Mouse (Mus musculus): Measurements from ENCODE around the gene Spata20. TPM values are rescaled to one million over a fixed set of nuclear protein-coding genes. Genes with fewer than 3 reads are reported as not detected.

The Spata20 gene
- polyA plus RNA-seq, 1 experiment from 2014 or later: 0.38 TPM

DNA sequence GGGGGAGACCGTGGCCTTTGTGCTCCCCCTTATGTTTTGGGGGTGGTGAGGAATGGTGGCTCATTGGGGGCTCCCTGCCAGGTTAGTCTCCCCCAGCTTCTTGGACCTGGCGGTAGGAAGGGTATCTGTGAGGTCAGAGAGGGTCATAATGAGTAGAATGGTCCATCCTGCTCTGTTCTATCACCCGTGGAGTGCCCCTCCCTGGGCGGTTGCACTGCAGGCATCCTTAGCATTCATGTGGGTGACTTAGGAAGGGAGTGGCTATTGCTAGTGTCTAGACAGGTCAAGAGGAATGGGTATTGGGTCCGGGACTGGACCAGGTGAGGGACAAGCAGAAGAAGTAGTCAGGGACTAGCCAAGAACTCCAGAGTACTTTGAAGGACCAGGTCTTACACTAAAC, 756 bp downstream of the Spata20 start:
- no peaks in the 10 kb centered on the region for H3K27me3 ChIP-seq (replicated peaks; ENCODE audit: control insufficient read depth, insufficient read depth, low read length)
- no peaks in the 10 kb centered on the region for H3K36me3 ChIP-seq (ENCODE audit: control insufficient read depth, insufficient read depth)
- 90% methylated on average over 5 of the region's 5 CpGs for WGBS
- ATAC-seq: no peak
- no peak overlapping the region for H3K4me2 ChIP-seq (ENCODE audit: low read length)
- H3K4me1 ChIP-seq (replicated peaks; ENCODE audit: control insufficient read depth, insufficient read depth, low read length): no peaks in the 10 kb centered on the region
- no peak overlapping the region for H3K4me3 ChIP-seq (replicated peaks; ENCODE audit: low read length)
- no peak overlapping the region for H3K9ac ChIP-seq (replicated peaks; ENCODE audit: low read depth, low read length)
- H3K9me3 ChIP-seq (ENCODE audit: control insufficient read depth, low read length): no peaks in the 10 kb centered on the region
- H3K27ac ChIP-seq (ENCODE audit: low read length): no peak overlapping the region

DNA sequence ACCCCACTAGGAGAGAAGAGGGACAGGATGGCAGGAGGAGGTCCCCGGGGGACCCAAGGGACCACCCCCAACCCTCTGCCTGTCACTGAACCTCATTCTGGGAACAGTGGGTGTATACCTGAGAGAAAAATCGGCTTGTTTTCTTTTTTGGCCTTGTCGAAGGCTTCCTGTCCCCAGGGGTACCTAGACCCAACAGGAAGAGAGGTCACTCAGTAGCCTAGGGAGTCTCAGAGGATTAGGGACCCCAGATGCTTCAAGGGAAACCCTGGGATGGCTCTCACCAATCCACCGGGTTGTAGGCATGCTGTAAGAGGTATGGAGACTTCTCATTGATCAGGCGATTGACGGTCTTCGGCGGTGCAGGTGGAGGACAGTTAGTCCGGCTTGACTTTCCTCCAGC, 1.3 kb downstream of the Spata20 start:
- WGBS: 88% methylated on average over 9 of the region's 9 CpGs
- Histone ChIP-seq H3K9me3 (ENCODE audit: control insufficient read depth, low read length) (no peaks in the 10 kb centered on the region), H3K4me1 (replicated peaks; ENCODE audit: control insufficient read depth, insufficient read depth, low read length) (no peaks in the 10 kb centered on the region), H3K4me3 (replicated peaks; ENCODE audit: low read length) (no peak overlapping the region), H3K36me3 (ENCODE audit: control insufficient read depth, insufficient read depth) (no peaks in the 10 kb centered on the region), H3K27me3 (replicated peaks; ENCODE audit: control insufficient read depth, insufficient read depth, low read length) (no peaks in the 10 kb centered on the region), H3K4me2 (ENCODE audit: low read length) (no peak overlapping the region), H3K9ac (replicated peaks; ENCODE audit: low read depth, low read length) (no peak overlapping the region), H3K27ac (ENCODE audit: low read length) (no peak overlapping the region)
- no peak for ATAC-seq

DNA sequence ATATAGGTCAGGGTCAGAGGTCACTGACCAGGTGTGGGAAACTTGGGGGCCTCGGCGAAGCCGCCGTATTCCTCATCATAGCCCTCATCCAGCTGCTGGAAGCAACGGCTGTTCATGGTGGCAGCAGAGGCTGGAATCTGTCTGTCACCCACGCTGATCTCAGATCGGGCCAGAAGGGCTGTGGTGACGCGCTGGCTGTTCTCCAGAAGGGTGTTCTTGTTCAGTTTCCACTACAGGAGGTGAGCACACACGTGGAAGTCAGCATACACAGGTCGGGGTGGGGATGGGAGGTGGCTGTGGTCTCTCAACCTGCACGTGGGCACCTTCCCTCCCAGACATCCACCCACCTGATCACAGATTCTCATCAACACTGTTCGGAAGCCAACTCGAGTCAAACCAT, 2.1 kb downstream of the Spata20 start:
- H3K9me3 ChIP-seq (ENCODE audit: control insufficient read depth, low read length): no peaks in the 10 kb centered on the region
- H3K27me3 ChIP-seq (replicated peaks; ENCODE audit: control insufficient read depth, insufficient read depth, low read length): no peaks in the 10 kb centered on the region
- H3K4me2 ChIP-seq (ENCODE audit: low read length): no peak overlapping the region
- H3K36me3 ChIP-seq (ENCODE audit: control insufficient read depth, insufficient read depth): no peaks in the 10 kb centered on the region
- no peak for ATAC-seq
- no peaks in the 10 kb centered on the region for H3K4me1 ChIP-seq (replicated peaks; ENCODE audit: control insufficient read depth, insufficient read depth, low read length)
- no peak overlapping the region for H3K9ac ChIP-seq (replicated peaks; ENCODE audit: low read depth, low read length)
- no peak overlapping the region for H3K4me3 ChIP-seq (replicated peaks; ENCODE audit: low read length)
- H3K27ac ChIP-seq (ENCODE audit: low read length): no peak overlapping the region
- WGBS: 80% methylated on average over 14 of the region's 14 CpGs

DNA sequence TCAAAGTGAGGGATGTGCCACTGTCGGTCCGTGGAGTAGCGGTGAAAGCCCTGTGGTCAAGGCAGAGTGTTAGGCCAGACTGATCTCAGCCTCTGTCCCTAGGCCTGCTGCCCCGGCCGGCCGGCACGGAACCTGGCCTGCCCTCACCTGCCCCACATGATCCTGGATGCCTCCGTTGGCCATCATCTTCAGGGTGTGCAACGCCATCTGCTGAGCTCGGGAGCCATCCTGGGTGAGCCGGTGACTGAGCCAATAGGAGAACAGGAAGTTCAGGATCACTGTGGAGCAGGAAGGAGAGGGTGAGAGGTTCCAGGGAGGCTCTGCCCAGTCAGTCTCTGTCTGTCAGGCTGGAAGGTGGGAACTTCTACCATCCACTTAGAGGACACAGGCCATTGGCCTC, 2.5 kb downstream of the Spata20 start:
- H3K4me3 ChIP-seq (replicated peaks; ENCODE audit: low read length): no peak overlapping the region
- no peak for ATAC-seq
- H3K27me3 ChIP-seq (replicated peaks; ENCODE audit: control insufficient read depth, insufficient read depth, low read length): no peaks in the 10 kb centered on the region
- no peaks in the 10 kb centered on the region for H3K9me3 ChIP-seq (ENCODE audit: control insufficient read depth, low read length)
- no peaks in the 10 kb centered on the region for H3K4me1 ChIP-seq (replicated peaks; ENCODE audit: control insufficient read depth, insufficient read depth, low read length)
- no peak overlapping the region for H3K27ac ChIP-seq (ENCODE audit: low read length)
- WGBS: 79% methylated on average over 11 of the region's 11 CpGs
- no peak overlapping the region for H3K9ac ChIP-seq (replicated peaks; ENCODE audit: low read depth, low read length)
- H3K36me3 ChIP-seq (ENCODE audit: control insufficient read depth, insufficient read depth): no peaks in the 10 kb centered on the region
- H3K4me2 ChIP-seq (ENCODE audit: low read length): no peak overlapping the region

DNA sequence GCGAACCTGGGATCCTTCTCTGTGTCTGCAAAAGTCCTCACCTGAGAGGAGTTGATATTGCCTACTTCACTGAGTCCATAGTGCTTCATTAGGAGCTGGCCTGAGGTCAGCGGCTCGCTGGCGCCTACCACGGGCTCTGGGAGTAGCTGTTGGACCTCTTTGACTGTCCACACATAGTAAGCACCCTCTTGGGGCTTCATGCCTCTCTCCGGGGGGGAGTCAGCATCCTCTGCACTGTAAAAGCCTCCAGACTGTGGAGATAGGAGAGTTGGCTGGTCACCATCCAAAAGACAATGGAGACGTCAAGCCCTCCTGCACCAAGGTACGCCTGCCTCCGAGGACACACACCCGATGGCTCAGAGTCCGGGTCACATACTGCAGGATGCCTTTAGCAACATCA, 3.2 kb downstream of the Spata20 start:
- ATAC-seq: no peak
- no peaks in the 10 kb centered on the region for H3K9me3 ChIP-seq (ENCODE audit: control insufficient read depth, low read length)
- no peaks in the 10 kb centered on the region for H3K27me3 ChIP-seq (replicated peaks; ENCODE audit: control insufficient read depth, insufficient read depth, low read length)
- no peaks in the 10 kb centered on the region for H3K4me1 ChIP-seq (replicated peaks; ENCODE audit: control insufficient read depth, insufficient read depth, low read length)
- no peak overlapping the region for H3K27ac ChIP-seq (ENCODE audit: low read length)
- WGBS: 92% methylated on average over 11 of the region's 11 CpGs
- no peak overlapping the region for H3K9ac ChIP-seq (replicated peaks; ENCODE audit: low read depth, low read length)
- no peaks in the 10 kb centered on the region for H3K36me3 ChIP-seq (ENCODE audit: control insufficient read depth, insufficient read depth)
- H3K4me3 ChIP-seq (replicated peaks; ENCODE audit: low read length): no peak overlapping the region
- H3K4me2 ChIP-seq (ENCODE audit: low read length): no peak overlapping the region

DNA sequence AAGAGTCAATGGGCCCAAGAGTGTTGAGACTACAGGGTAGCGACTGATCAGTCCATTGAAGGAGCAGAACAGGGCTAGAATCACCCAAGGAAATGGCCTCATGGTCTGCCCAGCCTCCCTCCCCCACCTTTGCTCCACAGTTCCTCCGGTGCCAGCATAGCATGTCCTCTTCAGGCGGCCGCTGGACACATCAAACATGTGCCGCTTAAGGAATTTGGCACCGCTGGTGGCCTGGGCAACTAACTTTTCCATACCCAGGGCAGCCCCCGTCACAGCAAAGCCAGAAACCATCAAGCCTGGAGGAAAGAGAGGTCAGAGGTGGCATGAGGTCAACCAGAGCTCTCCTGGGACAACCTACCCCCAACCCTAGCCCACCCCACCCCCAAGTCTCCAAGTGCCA, 4.0 kb downstream of the Spata20 start:
- no peaks in the 10 kb centered on the region for H3K36me3 ChIP-seq (ENCODE audit: control insufficient read depth, insufficient read depth)
- no peak overlapping the region for H3K27ac ChIP-seq (ENCODE audit: low read length)
- no peak overlapping the region for H3K4me2 ChIP-seq (ENCODE audit: low read length)
- no peak for ATAC-seq
- H3K4me1 ChIP-seq (replicated peaks; ENCODE audit: control insufficient read depth, insufficient read depth, low read length): no peaks in the 10 kb centered on the region
- H3K9me3 ChIP-seq (ENCODE audit: control insufficient read depth, low read length): no peaks in the 10 kb centered on the region
- 95% methylated on average over 7 of the region's 7 CpGs for WGBS
- H3K27me3 ChIP-seq (replicated peaks; ENCODE audit: control insufficient read depth, insufficient read depth, low read length): no peaks in the 10 kb centered on the region
- no peak overlapping the region for H3K4me3 ChIP-seq (replicated peaks; ENCODE audit: low read length)
- H3K9ac ChIP-seq (replicated peaks; ENCODE audit: low read depth, low read length): no peak overlapping the region

DNA sequence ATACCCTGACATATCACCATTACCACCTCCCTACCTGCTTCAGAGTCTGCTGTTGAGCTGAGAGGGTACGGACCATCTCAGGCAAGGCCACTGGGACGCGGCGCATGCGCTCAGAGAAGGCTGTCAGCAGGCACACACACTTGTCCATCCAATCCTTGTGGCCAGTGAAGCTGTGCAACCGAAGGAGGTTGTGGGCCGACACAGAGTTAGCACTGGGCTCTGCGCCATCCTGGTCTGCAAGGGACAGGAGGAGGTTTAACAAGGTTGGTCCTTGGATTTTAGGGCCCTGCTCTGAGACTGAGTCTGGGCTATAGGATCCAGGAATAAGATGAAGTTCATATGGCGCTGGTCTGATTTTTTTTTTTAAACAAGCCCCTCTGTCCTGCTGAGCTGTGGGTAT, 5.6 kb downstream of the Spata20 start:
- Histone ChIP-seq H3K4me2 (ENCODE audit: low read length) (no peak overlapping the region), H3K27ac (ENCODE audit: low read length) (no peak overlapping the region), H3K4me3 (replicated peaks; ENCODE audit: low read length) (no peak overlapping the region), H3K4me1 (replicated peaks; ENCODE audit: control insufficient read depth, insufficient read depth, low read length) (peaks cover 7% of the 10 kb centered on the region), H3K36me3 (ENCODE audit: control insufficient read depth, insufficient read depth) (no peaks in the 10 kb centered on the region), H3K9me3 (ENCODE audit: control insufficient read depth, low read length) (no peaks in the 10 kb centered on the region), H3K27me3 (replicated peaks; ENCODE audit: control insufficient read depth, insufficient read depth, low read length) (0 out of 2 replicates have a peak, but pooled peaks cover 5% of the 10 kb centered on the region), H3K9ac (replicated peaks; ENCODE audit: low read depth, low read length) (no peak overlapping the region)
- WGBS: 87% methylated on average over 9 of the region's 9 CpGs
- no peak for ATAC-seq

DNA sequence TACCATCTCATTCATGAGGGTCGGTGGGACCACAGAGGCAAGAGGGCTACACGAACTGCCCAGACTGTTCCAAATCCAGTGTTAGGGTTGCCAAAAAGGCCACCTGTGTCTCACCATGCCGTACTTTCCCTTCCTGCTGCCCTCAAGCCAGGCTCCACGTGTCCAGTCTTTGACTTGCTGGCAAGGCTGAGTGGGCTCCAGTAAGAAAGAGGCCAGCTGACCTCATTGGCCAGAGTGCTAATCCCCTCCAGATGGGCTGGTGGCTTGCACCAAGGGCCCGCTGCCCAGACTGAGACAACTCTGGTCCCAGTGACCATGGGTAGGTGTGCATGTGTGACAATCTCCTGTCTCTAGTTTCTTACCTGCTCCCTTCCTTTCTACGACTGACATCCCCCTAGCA, 8.3 kb downstream of the Spata20 start:
- peaks cover 10% of the 10 kb centered on the region for H3K27me3 ChIP-seq (replicated peaks; ENCODE audit: control insufficient read depth, insufficient read depth, low read length)
- no peak overlapping the region for H3K4me3 ChIP-seq (replicated peaks; ENCODE audit: low read length)
- ATAC-seq: no peak
- H3K4me1 ChIP-seq (replicated peaks; ENCODE audit: control insufficient read depth, insufficient read depth, low read length): peaks cover 27% of the 10 kb centered on the region
- no peaks in the 10 kb centered on the region for H3K36me3 ChIP-seq (ENCODE audit: control insufficient read depth, insufficient read depth)
- H3K27ac ChIP-seq (ENCODE audit: low read length): no peak overlapping the region
- WGBS: 71% methylated on average over 6 of the region's 6 CpGs
- H3K4me2 ChIP-seq (ENCODE audit: low read length): no peak overlapping the region
- no peaks in the 10 kb centered on the region for H3K9me3 ChIP-seq (ENCODE audit: control insufficient read depth, low read length)
- no peak overlapping the region for H3K9ac ChIP-seq (replicated peaks; ENCODE audit: low read depth, low read length)

DNA sequence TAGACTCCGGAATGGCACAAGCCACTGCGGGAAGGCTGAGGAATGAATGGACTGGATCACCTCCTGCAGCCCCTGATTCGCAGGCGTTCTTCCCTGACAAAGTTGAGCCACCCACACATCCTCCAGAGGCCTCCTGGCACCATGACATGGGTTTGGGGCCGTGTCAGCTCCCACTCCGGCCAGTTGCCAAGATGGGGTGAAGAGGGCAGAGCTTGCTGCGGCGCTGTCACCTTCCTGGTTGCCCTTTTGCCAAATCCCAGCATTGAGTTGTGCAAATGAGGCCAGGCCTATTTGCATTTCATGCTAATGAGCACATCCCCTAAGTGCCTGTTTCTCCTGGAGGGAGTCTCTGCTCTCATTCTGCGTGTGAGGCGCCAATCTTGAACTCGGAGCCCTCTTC, 10.3 kb downstream of the Spata20 start:
- no peak overlapping the region for H3K4me3 ChIP-seq (replicated peaks; ENCODE audit: low read length)
- peaks cover 10% of the 10 kb centered on the region for H3K27me3 ChIP-seq (replicated peaks; ENCODE audit: control insufficient read depth, insufficient read depth, low read length)
- H3K4me2 ChIP-seq (ENCODE audit: low read length): 0 out of 2 replicates have a peak overlapping the region, but pooled peaks have one; percentile 1
- peaks cover 42% of the 10 kb centered on the region for H3K4me1 ChIP-seq (replicated peaks; ENCODE audit: control insufficient read depth, insufficient read depth, low read length)
- no peaks in the 10 kb centered on the region for H3K36me3 ChIP-seq (ENCODE audit: control insufficient read depth, insufficient read depth)
- no peak overlapping the region for H3K9ac ChIP-seq (replicated peaks; ENCODE audit: low read depth, low read length)
- ATAC-seq: no peak
- H3K9me3 ChIP-seq (ENCODE audit: control insufficient read depth, low read length): no peaks in the 10 kb centered on the region
- no peak overlapping the region for H3K27ac ChIP-seq (ENCODE audit: low read length)
- 4% methylated on average over 11 of the region's 11 CpGs for WGBS

DNA sequence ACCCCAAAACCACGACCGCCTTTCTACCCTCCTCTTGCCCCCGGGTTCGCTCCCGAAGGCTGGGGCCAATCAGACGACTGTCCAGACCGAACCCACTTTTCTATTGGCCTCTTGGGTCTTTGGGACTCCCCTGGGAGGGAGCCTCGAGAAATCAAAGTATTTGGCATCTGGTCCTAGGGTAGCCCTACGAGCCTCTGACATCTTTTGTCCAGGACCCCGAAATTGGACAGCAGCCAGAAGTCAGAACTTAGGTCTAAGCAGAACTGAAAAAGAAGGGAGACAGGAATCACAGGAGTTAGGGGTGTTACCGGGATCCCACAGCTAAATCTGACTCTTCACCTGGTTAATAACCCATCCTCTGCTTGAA, 11.5 kb downstream of the Spata20 start:
- Histone ChIP-seq H3K4me3 (replicated peaks; ENCODE audit: low read length) (peak overlapping the region; percentile 74), H3K4me1 (replicated peaks; ENCODE audit: control insufficient read depth, insufficient read depth, low read length) (peaks cover 53% of the 10 kb centered on the region), H3K9me3 (ENCODE audit: control insufficient read depth, low read length) (no peaks in the 10 kb centered on the region), H3K4me2 (ENCODE audit: low read length) (peak overlapping the region; percentile 95), H3K27ac (ENCODE audit: low read length) (no peak overlapping the region; the same call in none of the 2 replicates), H3K27me3 (replicated peaks; ENCODE audit: control insufficient read depth, insufficient read depth, low read length) (peaks cover 10% of the 10 kb centered on the region), H3K9ac (replicated peaks; ENCODE audit: low read depth, low read length) (peak overlapping the region; percentile 75), H3K36me3 (ENCODE audit: control insufficient read depth, insufficient read depth) (no peaks in the 10 kb centered on the region)
- 2% methylated on average over 11 of the region's 11 CpGs for WGBS
- ATAC-seq: 0 out of 2 replicates have a peak, but pooled peaks have one; percentile 5
